Mouse (Mus musculus): Measurements from ENCODE around the gene Tmem54. TPM values are rescaled to one million over a fixed set of nuclear protein-coding genes. Genes with fewer than 3 reads are reported as not detected.

Gene Tmem54
- polyA plus RNA-seq, 2 experiments from 2014 or later: not detected

GRCm38 (mm10) chr4:129130755-129131303 is 25.5 kb downstream of the Tmem54 start:
- peak; percentile 92 for ATAC-seq

GRCm38 (mm10) chr4:129134799-129135585 is 29.6 kb downstream of the Tmem54 start:
- ATAC-seq: peak; percentile 22

DNA sequence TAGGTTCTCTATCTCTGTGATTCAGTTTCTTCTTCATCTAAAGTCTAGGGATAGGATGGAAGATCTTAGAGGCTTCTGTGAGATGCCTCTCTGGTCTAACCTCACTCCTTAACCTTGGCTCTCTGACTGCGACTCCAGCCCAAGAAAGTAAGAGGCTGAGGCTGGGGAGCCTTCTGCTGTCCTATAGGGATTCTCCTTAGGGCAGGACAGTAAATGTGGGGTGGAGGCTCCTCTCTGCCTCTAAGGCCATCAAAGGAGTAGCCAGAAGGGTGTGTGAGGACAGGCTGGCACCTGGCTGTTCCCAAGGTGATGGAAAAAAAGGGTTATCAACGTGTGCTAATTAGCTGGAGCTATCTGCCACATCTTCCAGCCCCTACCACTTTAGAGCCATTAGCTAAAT is 30.3 kb downstream of the Tmem54 start:
- ATAC-seq: no peak

GRCm38 (mm10) chr4:129136189-129136578 is 30.8 kb downstream of the Tmem54 start:
- ATAC-seq: no peak

DNA sequence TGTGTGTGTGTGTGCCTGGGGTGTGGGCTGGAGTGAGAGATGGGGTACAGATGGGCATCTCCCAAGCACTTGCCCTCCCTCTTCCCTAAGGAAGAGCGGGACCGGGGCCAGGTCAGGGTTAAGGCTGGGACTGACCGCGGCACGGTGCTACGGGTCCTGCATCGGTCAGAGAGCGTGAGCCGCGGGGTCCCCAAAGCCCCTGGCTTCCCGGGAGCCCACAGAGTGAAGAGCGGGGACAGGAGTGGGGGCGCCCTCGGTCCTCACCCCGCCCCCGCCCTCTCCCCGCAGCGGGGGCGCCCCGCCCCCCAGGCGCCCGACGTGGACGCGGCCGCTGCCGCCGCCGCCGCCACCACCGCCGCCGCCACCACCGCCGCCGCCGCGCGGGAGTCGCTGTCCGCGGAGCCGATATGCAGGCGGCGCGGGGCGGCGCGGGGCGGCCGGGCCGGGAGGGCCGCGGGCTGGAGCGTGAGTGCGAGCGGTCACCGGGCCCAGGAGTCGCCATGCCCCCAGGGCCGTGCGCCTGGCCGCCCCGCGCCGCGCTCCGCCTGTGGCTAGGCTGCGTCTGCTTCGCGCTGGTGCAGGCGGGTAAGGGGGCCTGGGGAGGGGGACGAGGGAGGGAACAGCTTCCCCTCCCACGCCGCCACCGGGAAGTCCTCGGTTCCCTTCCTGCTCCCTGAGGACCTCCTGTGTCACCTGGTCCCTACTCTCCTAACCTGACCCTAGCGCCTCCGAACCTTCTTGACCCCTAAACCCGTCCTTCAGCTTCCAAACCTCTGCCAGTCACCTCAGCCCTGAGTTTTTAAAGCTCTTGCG is 31.4 kb downstream of the Tmem54 start, which contains the start of gene Fndc5:
TSS of gene Fndc5 (plus strand) at position 421 of the 813 bp plus-strand sequence.
- ATAC-seq: no peak

GRCm38 (mm10) chr4:129137392-129138321 is 32.3 kb downstream of the Tmem54 start:
- ATAC-seq: no peak

GRCm38 (mm10) chr4:129139642-129140041 is 34.3 kb downstream of the Tmem54 start:
- no peak for ATAC-seq

DNA sequence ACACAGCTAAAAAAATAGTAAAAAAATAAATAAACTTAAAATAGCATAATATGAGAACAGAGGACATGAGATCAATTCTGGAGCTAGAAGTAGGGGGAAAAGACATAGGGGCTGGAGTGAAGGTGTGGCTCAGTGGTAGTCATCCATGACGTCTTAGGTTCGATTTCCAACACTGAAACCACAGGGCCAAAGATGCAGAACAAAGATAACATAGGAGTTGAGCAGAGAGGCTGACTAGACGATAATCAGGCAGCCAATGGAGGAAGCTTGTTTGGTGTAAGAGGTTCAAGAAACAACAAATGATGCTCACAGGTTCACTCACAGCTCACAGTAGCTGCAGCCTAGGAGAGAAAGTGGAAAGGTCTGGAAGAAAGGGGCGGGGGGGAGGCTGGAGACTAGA is 35.5 kb downstream of the Tmem54 start:
- no peak for ATAC-seq

DNA sequence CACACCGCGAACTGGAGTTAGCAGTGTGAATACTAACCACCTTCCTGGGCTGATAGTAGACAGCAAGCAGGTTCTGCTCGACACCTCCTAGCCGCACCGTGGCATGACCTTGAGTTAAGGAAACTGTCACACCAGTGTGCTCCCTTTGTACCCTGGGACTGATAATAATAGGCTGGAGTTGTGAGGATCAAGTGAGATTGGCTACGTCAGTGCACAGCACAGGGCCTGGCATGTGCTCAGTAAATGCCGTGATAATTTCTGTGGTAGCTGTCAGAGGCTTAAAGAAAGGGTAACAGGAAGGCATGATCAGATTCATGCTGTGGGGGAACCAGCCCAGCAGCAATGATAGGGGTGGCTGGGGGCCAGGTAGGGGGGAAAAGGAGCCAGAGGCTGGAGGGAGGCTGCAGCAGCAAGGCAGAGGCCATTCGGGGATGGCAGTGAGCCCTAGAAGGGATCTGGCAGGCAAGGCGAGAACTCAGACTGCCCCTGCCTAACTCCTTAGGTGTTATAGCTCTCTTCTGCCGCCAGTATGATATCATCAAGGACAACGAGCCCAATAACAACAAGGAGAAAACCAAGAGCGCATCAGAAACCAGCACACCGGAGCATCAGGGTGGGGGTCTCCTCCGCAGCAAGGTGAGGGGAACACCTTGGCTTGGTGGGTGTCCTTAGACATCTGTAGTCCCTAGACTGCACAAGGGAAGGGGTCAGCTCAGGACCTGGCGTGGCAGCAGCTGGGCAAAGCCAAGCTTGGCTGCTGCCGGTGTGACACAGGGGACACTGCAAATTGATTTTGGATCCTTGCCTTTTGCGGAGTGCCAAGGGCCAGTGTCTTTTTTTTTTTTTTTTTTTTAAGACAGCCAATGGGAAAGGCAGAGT is 36.5 kb downstream of the Tmem54 start:
- ATAC-seq: no peak

- no peak for ATAC-seq
Observed at GRCm38 (mm10) chr4:129142439-129143045, 37.2 kb downstream of the Tmem54 start.

DNA sequence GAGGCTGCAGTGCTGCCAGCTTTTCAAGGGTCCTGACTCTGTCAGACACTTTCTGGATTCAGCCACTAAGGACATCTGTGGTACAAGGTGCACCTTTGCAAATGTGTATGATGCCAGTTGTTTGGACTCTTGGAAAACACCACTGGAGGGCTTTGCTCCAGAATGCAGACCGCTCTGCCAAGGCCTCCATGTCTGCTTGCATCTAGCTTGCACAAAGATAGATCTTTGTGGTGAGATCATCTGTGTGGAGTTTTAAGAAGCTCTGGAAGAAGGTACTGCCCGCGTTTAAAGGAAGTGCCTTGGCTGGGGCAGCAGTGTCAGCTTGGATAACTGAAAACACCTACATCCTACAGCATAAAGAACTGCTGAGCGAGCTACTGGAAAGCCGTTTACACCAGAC is 38.2 kb downstream of the Tmem54 start:
- no peak for ATAC-seq

- no peak for ATAC-seq
Observed at GRCm38 (mm10) chr4:129144401-129145367, 39.3 kb downstream of the Tmem54 start.

- no peak for ATAC-seq
Observed at GRCm38 (mm10) chr4:129145411-129145810, 40.1 kb downstream of the Tmem54 start.

DNA sequence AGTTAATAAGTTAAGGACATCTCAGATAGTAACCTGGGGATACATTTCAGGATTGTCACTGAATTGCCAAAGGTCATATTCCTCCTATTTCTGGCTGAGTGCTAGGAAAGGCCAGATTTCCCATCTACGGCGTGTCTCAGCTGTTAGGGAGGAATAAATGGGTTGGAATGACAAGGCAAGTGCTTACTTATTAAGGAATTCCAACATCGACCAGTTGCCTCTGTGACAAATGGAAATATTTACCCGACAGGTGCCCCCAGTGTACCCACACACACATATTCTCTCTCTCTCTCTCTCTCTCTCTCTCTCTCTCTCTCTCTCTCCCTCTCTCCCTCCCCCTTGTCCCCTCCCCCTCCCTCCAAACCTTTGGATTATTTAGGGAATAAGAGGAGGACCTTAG is 40.6 kb downstream of the Tmem54 start:
- no peak for ATAC-seq

- ATAC-seq: peak; percentile 58
Observed at GRCm38 (mm10) chr4:129146392-129146791, 41.0 kb downstream of the Tmem54 start.

DNA sequence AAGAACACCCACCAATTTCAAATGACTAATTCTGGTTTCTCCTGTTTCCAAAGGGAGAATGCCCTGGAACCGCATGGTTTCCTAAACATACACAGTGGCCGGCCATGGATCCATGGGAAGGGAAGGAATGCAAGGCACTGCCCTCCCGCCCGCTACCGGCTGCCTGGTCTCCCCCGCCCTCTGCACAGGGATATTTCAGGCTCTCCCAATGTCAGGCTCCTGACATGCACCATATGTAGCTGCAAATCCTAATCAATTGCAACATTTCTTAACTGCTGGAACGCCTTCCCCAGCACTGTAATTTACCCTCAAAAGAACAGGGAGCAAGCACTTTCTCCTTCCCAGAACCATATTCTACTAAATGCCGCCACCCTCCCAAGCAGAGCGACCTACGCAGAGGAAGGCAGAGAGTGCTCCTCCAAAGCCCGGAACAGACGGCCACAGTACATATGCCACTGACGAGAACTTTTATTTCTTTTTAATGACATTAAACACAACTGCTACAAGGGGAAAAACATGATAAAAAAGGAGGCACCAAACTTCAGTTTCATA is 42.3 kb downstream of the Tmem54 start:
- ATAC-seq: no peak

GRCm38 (mm10) chr4:129149321-129149720 is 44.0 kb downstream of the Tmem54 start:
- no peak for ATAC-seq

DNA sequence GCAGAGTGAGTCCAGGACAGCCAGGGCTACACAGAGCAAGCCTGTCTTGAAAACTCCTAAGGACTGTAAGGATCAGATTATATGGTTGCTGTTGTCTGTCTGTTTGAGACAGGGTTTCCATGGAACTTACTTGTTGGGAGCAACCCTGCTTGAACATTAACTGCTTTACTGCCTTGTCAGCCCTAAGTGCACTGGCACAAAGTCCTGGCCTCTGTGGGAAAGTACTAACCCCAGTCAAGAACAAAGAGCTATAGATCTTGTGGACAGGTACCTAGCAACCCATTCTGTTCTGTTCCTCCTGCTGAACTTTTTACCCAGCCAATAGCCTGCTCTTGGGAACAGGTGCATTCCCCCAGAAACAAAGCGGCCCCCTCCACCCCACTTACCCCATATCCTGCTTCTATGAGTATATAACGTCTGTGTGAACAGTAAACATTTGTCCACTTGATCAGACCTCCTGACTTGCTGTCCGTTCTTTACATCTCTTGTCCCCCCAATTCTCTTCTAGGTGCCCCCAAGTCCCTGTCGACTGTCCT is 46.0 kb downstream of the Tmem54 start:
- no peak for ATAC-seq

DNA sequence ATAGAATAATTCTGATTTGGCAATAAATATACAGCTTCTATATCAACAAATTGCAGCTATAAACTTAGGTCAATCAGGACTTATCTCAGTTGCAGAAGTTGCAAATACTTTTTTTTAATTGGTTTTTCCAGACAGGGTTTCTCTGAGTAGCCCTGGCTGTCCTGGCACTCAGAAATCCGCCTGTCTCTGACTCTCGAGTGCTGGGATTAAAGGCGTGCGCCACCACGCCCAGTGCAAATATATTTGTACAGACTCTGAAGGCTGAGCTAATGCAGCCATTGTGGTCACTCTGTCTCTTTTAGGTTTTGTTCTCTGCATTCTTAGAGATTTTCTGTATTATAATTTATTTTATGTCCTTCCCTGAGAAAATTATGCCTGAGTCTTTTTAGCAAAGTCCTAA is 52.2 kb downstream of the Tmem54 start:
- no peak for ATAC-seq

All from CD4-positive, CD25-positive, alpha-beta regulatory T cell, adult 4 months (primary cell).